Mouse (Mus musculus) erythroblast, embryonic 14.5 days (primary cell): Measurements from ENCODE around the gene Kcnh6. TPM values are rescaled to one million over a fixed set of nuclear protein-coding genes. Genes with fewer than 3 reads are reported as not detected.

Experiments used
- H3K27me3 ChIP-seq: 2 replicates; pipeline ENCODE4 v1.6.1; 2012; ENCODE audit warnings: inconsistent platforms; ENCODE audit not compliant: control insufficient read depth
- H3K36me3 ChIP-seq: 2 replicates; pipeline ENCODE4 v1.6.1; 2012; ENCODE audit warnings: mild to moderate bottlenecking, inconsistent platforms; ENCODE audit not compliant: control insufficient read depth
- H3K4me1 ChIP-seq: 2 replicates; pipeline ENCODE4 v1.6.1; 2012; ENCODE audit warnings: inconsistent platforms; ENCODE audit not compliant: control insufficient read depth
- H3K4me3 ChIP-seq: replicated peaks from 2 replicates; pipeline ENCODE3; 2012; ENCODE audit warnings: moderate library complexity, mild to moderate bottlenecking, inconsistent platforms
- H3K9me3 ChIP-seq: 2 replicates; pipeline ENCODE4 v1.6.1; 2012; ENCODE audit warnings: low read length, inconsistent platforms, mixed read lengths; ENCODE audit not compliant: control insufficient read depth
- GATA1 ChIP-seq: IDR thresholded peaks from 2 replicates; pipeline ENCODE4 v1.6.1; 2012; ENCODE audit warnings: low read length, inconsistent platforms, mixed read lengths
- TAL1 ChIP-seq: IDR thresholded peaks from 3 replicates; pipeline ENCODE4 v1.6.1; 2012; ENCODE audit warnings: low read length, inconsistent platforms, mixed read lengths
- polyA plus RNA-seq: library from polyadenylated mRNA; stranded (reverse); fragments of >175 nt; gene quantifications from 2 replicates; pipeline ENCODE4 v1.2.3, GENCODE M21; 2012

The Kcnh6 gene
- polyA plus RNA-seq, 1 experiment = not detected

- Histone ChIP-seq H3K9me3 (no peaks in the 10 kb centered on the region), H3K27me3 (no peaks in the 10 kb centered on the region), H3K36me3 (peaks cover 3% of the 10 kb centered on the region), H3K4me3 (no peak overlapping the region), H3K4me1 (peaks cover 27% of the 10 kb centered on the region)
- TF ChIP-seq TAL1 (no peak), GATA1 (no peak)
Measured at GRCm38 (mm10) chr11:106033491-106033919, 25.6 kb downstream of the Kcnh6 start.

DNA sequence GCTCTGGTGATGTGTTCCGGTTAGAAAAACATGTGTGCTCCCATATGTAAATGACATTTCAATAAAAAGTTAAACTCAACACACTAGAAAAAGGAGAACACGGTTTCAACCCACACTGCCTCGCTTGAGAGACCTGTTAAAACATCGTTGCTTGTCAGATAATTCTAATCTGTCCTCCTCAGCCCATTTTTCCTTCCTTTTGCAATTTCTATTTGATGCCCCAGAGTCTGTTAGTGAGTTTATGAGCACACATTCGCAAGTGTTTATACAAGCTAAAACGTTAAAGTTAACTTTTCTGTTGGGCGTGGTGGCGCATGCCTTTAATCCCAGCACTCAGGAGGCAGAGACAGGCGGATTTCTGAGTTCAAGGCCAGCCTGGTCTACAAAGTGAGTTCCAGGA, 27.1 kb downstream of the Kcnh6 start:
- peaks cover 13% of the 10 kb centered on the region for H3K36me3 ChIP-seq
- H3K4me3 ChIP-seq = no peak overlapping the region
- no peaks in the 10 kb centered on the region for H3K27me3 ChIP-seq
- TF ChIP-seq GATA1 = no peak
- TF ChIP-seq TAL1 = no peak
- no peaks in the 10 kb centered on the region for H3K9me3 ChIP-seq
- peaks cover 27% of the 10 kb centered on the region for H3K4me1 ChIP-seq

- peaks cover 29% of the 10 kb centered on the region for H3K4me1 ChIP-seq
- no peaks in the 10 kb centered on the region for H3K27me3 ChIP-seq
- H3K4me3 ChIP-seq = peak within 1 kb of the TSS; percentile 87
- TF ChIP-seq GATA1 (no peak), TAL1 (no peak)
- H3K9me3 ChIP-seq = no peaks in the 10 kb centered on the region
- H3K36me3 ChIP-seq = peaks cover 15% of the 10 kb centered on the region
Measured at GRCm38 (mm10) chr11:106036548-106037417, 28.9 kb downstream of the Kcnh6 start, which contains the start of gene Dcaf7. Dcaf7 (plus strand) TSS chr11:106036872.

GRCm38 (mm10) chr11:106037418-106037751, 29.5 kb downstream of the Kcnh6 start:
- H3K36me3 ChIP-seq = peaks cover 15% of the 10 kb centered on the region
- TF ChIP-seq GATA1 = no peak
- no peak for TF ChIP-seq TAL1
- H3K4me1 ChIP-seq = peaks cover 29% of the 10 kb centered on the region
- no peaks in the 10 kb centered on the region for H3K27me3 ChIP-seq
- no peaks in the 10 kb centered on the region for H3K9me3 ChIP-seq
- H3K4me3 ChIP-seq = peak overlapping the region; percentile 87

GRCm38 (mm10) chr11:106044349-106044748, 36.4 kb downstream of the Kcnh6 start:
- no peaks in the 10 kb centered on the region for H3K27me3 ChIP-seq
- TF ChIP-seq TAL1 (no peak), GATA1 (no peak)
- H3K4me3 ChIP-seq = no peak overlapping the region
- peaks cover 21% of the 10 kb centered on the region for H3K4me1 ChIP-seq
- H3K9me3 ChIP-seq = no peaks in the 10 kb centered on the region
- H3K36me3 ChIP-seq = peaks cover 44% of the 10 kb centered on the region

DNA sequence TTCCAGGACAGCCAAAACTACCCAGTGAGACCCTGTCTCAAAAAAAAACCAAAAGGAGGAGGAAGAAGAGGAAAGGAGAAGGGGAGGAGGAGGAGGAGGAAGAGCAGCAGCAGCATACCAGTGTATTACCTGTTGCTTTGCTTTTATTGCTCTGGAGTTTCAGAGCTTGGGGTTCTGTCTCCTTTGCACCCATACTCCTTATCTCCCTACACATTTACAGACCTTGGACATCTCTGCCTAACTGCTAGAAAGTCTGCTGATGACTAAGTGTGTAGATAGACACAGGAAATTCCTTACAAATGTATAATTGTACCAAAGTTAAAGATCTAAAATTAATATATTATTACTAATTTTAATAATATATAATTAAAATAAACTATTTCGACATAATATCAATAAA, 37.3 kb downstream of the Kcnh6 start:
- H3K4me1 ChIP-seq = peaks cover 21% of the 10 kb centered on the region
- no peak overlapping the region for H3K4me3 ChIP-seq
- H3K27me3 ChIP-seq = no peaks in the 10 kb centered on the region
- no peak for TF ChIP-seq TAL1
- no peak for TF ChIP-seq GATA1
- H3K36me3 ChIP-seq = peaks cover 48% of the 10 kb centered on the region
- H3K9me3 ChIP-seq = no peaks in the 10 kb centered on the region

DNA sequence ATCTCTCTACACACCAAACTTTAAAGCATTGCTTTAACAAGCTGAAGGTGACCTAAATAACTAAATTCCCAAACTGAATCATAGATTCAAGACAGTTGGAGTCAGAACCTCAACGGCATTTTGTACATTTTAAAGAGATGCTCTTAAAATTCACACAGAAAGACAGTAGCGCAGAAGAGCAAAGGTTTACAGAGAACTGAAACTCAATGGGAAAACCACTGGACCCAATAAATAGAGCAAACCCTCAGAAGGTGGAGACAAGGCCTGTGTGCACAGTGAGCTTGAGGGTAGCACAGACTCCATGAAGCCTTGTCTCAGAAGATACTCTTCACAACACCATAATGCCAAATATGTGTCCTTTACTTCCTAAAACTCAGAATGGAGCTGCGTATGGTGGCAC, 37.9 kb downstream of the Kcnh6 start:
- H3K9me3 ChIP-seq = no peaks in the 10 kb centered on the region
- H3K4me3 ChIP-seq = no peak overlapping the region
- H3K27me3 ChIP-seq = no peaks in the 10 kb centered on the region
- H3K4me1 ChIP-seq = peaks cover 19% of the 10 kb centered on the region
- TF ChIP-seq TAL1 = no peak
- no peak for TF ChIP-seq GATA1
- H3K36me3 ChIP-seq = peaks cover 51% of the 10 kb centered on the region

- Histone ChIP-seq H3K4me3 (no peak overlapping the region), H3K36me3 (peaks cover 59% of the 10 kb centered on the region), H3K27me3 (no peaks in the 10 kb centered on the region), H3K9me3 (no peaks in the 10 kb centered on the region), H3K4me1 (peaks cover 19% of the 10 kb centered on the region)
- TF ChIP-seq TAL1 = no peak
- TF ChIP-seq GATA1 = no peak
Measured at GRCm38 (mm10) chr11:106046584-106046983, 38.7 kb downstream of the Kcnh6 start.

DNA sequence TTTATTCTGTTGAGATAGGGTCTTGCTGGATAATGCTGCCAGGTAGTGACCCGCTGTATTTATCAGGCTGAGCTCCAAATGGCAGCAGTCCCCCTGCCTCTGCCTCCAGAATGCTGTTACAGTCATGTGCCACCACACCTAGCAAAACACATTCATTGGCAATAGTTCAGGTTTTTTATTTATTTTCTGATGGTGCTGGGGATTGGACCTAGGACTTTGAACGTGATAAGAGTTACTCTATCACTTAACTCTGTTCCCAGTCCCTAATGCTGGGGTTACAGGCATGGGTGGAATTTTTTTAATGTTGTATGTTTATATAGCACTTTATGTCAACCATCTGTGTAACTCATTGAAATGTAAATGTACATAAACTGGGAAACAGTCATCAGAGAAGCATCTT, 46.0 kb downstream of the Kcnh6 start:
- no peak overlapping the region for H3K4me3 ChIP-seq
- no peaks in the 10 kb centered on the region for H3K27me3 ChIP-seq
- H3K9me3 ChIP-seq = no peaks in the 10 kb centered on the region
- peaks cover 95% of the 10 kb centered on the region for H3K36me3 ChIP-seq
- H3K4me1 ChIP-seq = peaks cover 49% of the 10 kb centered on the region
- TF ChIP-seq TAL1 (no peak), GATA1 (no peak)

- Histone ChIP-seq H3K4me3 (no peak overlapping the region), H3K4me1 (peaks cover 49% of the 10 kb centered on the region), H3K9me3 (no peaks in the 10 kb centered on the region), H3K36me3 (peaks cover 95% of the 10 kb centered on the region), H3K27me3 (no peaks in the 10 kb centered on the region)
- TF ChIP-seq TAL1 (no peak), GATA1 (no peak)
Measured at GRCm38 (mm10) chr11:106054600-106054999, 46.7 kb downstream of the Kcnh6 start.
